Mouse (Mus musculus) activated CD4-positive, CD25-positive, alpha-beta regulatory T cell, adult 4 months (primary cell): ENCODE results near the gene Iscu. TPM values are rescaled to one million over a fixed set of nuclear protein-coding genes. Genes with fewer than 3 reads are reported as not detected.
"Not testable (repeated sequence)": the region's sequence is repeated elsewhere in the genome, so short reads cannot be mapped to it uniquely, and the experiment has no call there.

ENCODE experiments used
- ATAC-seq: one replicate; pipeline ENCODE4 v1.8.0; 2017
- polyA plus RNA-seq, 2 experiments: library from polyadenylated mRNA; unstranded; fragments of 100-300 nt; shearing (Covaris generic); gene quantifications; one replicate each; pipeline ENCODE4 v1.2.1; 2017

Gene Iscu
- polyA plus RNA-seq, 2 experiments from 2014 or later = 23.8 to 24.5 TPM

GRCm38 (mm10) chr5:113789075-113789788 is 16.7 kb downstream of the Iscu start:
- ATAC-seq = no peak

DNA sequence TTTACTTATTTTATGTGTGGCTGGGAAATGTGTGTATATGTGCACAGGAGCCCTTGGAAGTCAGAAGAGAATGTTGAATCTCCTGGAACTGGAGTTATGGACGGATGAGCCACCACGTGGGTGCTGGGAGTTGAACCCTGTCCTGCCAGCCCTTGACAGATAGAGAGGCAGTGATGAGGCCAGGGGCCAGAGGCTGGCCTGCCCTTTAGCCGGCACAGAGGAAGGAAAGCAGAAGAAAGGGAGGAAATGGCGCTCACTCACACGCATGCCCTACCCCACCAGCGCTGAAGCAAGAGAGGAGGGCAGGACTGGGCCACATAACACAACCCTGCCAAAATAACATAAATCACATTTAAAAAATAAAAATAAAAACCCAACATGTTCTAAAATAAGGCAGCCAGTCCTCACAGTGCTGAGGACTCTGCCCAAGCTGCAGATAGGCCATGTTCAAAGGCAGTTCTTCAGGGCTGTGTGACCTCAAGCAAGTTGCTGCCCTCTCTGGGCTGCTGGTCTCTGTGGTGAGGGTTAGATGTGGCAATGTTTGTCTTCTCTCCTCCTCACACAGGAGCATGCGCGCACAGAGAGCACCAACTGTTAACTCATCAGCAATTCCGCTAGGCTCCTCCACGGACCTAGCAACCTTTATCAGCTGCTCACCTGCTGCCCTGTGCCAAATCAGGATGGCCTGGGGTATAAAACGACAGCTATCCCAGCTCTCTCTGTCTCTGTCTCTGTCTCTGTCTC is 18.1 kb downstream of the Iscu start:
- no peak for ATAC-seq

- ATAC-seq = no peak
These were observed 18.9 kb downstream of the Iscu start for GRCm38 (mm10) chr5:113791197-113792095.

- no peak for ATAC-seq
These were observed 24.0 kb downstream of the Iscu start for GRCm38 (mm10) chr5:113796401-113797148.

DNA sequence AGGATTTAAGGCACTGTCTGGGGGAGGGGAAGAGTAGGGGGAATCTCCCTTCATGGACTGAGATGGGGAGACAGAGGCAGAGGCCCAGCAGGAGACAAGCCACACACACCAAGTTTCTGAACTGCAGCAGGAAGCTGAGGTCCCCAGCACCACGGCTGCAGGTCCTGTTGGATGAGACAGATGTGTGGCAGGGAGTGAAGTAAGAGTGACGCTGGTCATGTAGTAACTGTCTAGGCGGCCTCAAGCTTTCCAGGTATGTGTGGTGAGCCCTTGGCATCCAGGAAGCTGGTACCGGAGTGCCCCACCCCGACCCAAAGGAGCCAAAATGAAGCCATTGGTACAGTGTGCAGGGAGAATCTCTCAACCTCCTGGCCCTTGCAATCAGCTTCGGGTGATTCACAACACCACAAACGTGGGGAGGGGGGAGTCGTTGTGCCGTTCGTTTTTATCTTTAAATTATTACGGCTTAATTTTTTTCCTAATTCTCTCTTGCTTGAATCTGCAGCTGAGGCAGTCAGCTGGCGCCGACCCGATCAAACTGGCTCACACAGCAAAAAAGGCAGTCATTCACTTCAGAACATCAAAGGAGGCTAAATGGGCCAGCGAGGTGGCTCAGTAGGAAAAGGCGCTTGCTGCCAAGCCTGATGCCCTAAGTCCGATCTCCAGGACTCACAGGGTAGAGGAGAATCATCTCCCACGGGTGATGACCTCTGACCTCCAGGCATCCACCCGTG is 24.8 kb downstream of the Iscu start:
- no peak for ATAC-seq

GRCm38 (mm10) chr5:113798525-113798924 is 26.0 kb downstream of the Iscu start:
- no peak for ATAC-seq

- no peak for ATAC-seq
These were observed 27.1 kb downstream of the Iscu start for GRCm38 (mm10) chr5:113799691-113800090.

DNA sequence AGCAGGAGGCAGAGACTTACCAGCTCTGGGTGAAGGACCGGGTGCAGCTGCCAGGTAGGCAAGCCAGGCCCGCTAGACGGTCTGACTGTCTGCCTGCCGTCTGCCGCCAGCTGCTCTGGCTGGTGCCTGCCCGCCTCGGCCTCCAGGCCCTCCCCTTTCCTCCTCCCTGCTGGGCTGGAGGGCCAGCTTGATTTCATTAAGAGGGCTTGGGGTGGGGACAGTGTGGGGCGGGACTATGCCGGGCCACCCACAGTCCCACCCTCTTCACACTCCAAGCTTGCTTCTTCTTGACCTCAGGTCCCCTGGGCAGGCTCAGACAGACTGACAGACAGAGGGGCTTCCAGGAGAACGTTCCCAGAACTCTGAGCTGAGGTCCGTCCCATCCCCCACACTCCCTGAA is 27.7 kb downstream of the Iscu start, which contains the start of gene Tmem119:
Gene Tmem119, minus strand, starts transcription at position 237 of the 400 bp plus-strand sequence.
- no peak for ATAC-seq

DNA sequence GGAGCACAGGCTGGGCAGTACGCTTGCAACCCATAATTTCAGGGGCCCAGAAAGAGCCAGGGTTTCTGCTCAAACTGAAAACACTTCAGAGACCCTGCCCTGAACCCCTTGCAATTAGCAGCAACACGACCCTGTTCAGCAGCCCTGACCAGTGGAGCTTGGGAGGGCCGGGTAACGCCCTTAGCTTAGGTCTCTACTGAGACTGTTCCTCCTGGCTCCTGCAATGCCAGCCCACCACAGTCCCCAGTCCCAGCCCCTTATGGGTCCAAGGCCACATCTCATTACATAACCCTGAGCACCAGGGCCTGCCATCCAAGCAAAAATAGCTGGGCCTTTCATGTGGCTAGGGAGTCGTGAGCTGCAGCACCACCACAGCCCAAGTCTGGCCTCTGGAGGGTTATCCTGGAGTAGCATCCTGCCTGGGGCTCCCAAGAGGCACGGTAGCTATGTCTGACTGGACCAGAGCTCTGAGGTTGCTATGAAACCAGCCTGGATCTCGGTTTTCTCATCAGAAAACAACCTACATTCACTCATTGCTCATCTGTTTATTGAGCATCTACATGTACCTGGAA is 31.9 kb downstream of the Iscu start:
- no peak for ATAC-seq

DNA sequence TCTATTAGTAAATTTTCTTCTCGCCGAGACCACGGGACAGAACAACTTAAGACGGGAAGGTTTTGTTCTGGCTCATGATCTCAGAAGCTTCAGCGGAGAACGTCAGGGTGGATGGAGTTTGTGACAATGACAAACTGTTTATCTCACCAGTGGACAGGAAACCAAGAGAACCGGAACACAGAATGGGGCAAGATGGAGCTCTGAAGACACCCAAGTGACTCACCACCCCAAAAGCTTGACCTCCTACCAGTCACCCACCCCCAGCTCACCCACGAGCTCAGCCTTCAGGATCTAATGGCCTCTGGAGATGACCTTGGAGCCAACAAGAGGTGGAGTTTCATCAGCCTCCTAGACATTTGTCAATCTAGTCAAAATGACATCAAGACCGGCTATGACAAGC is 32.8 kb downstream of the Iscu start:
- no peak for ATAC-seq

DNA sequence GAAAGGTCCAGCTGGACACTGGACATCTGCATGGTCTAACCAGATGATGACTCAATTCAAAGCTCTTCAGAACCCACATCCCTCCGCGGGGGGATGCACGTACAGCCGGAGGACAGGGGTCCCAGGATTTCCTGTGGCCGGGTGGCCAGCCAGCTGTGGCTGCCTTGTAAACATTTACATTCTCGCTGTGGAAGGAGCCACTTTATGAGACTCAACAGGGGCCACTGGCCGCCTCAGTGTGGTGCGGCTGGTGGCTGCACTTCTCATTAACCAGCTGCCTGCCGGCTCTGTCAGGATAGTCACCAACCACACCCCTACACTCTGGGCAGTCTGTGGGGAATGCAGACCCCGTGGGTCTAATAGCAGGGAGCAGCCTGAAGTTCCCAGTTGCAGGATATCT is 33.9 kb downstream of the Iscu start:
- no peak for ATAC-seq

DNA sequence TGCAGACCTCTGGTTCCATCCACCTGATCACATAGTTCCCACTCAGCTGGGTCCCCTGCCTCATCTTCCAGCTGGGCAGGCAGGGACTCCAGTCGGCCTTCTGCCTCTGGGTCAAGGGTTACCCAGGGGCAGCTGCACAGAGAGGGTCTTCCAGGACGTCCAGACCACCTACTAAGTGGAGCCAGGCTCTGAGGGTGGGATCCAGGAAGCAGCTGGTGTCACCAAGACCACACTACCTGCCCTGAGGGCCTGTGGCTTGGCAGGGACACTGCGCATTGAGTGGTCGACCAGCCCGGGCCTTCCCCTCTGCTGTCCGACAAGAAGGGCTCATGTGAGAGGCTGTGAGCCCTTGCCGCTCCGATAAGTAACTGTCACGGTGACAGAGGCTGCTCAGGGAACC is 35.2 kb downstream of the Iscu start:
- ATAC-seq = no peak

DNA sequence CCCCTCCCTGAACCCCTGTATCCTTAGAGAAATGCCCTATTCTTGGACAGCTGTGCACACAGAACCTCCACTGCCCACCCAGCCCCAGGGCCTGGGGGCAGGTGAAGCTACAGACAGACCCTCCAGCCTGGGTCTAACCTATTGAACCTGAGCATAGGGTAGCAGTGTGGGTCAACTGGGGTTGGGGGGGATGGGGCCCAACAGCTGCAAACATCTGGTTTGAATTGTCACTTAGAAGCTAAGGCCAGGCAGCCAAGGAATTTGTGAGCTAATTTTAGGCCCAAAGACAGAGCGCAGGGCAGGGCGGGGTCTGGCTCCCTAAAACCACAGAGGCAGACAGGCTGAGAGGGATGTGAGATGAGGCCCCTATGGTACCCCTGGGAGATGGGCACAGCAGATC is 35.6 kb downstream of the Iscu start:
- no peak for ATAC-seq

DNA sequence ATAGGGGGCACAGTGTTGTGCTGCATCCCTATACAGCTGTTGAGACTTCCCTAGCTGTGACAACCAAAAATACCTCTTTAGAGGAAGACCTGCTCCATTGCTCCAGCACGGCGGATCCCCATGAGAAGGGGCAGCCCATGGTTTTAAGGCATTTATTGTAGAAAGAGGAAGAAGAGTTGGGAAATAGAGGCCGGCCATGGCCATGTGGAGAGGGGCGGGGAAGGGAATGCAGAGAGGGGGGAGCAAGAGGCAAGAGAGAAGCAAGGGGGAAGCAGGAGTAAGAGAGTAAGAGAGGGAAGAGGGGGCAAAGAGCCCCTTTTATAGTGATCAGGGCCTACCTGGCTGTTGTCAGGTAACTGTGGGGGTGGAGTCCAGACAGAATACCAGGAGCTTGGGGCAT is 37.6 kb downstream of the Iscu start:
- ATAC-seq = no peak

DNA sequence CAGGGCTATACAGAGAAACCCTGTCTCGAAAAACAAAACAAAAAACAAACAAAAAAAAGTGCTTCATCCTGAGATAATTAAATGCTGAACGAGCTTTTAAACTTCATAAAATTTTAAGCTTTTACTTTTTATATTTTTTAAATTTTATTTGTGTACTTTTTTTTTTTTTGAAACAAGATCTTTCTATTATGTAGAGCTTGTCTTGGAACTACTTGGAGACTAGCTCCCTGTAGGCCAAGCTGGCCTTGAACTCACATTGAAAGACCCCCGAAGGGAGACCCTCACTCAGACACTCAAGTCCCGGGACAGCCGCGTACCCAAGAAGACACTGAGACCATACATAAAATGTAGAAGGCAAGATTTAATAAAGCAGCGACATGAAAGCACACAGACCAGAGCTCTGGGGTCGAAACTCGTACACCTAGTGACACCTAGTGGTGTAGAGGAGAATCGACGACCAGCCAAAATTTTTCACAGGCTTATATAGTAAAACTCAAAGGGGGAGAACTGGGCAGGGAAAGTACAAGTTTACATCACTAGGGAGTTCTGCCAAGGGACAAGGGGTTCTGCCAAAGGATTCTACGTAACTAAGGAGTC is 39.4 kb downstream of the Iscu start:
- not testable (repeated sequence) for ATAC-seq

DNA sequence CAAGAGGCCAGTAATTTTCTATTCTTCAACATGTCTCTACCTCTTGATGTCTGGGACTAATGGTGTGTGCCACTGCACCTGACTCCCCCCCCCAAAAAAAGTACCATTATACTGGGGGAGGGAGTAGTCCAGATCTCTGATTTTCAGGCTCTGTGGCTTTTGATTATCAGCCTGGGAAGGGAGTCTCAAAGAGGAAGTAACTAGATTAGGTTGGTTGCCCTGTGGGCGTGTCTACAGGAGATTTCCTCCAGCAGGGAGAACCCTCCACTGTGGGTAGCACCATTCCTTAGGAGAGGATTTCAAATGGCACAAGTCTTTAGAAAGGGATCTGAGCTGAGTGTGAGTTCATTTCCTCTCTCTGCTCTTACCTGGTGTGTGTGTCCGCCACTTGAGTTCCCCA is 40.1 kb downstream of the Iscu start:
- no peak for ATAC-seq

- no peak for ATAC-seq
These were observed 41.1 kb downstream of the Iscu start for GRCm38 (mm10) chr5:113813608-113814007.

DNA sequence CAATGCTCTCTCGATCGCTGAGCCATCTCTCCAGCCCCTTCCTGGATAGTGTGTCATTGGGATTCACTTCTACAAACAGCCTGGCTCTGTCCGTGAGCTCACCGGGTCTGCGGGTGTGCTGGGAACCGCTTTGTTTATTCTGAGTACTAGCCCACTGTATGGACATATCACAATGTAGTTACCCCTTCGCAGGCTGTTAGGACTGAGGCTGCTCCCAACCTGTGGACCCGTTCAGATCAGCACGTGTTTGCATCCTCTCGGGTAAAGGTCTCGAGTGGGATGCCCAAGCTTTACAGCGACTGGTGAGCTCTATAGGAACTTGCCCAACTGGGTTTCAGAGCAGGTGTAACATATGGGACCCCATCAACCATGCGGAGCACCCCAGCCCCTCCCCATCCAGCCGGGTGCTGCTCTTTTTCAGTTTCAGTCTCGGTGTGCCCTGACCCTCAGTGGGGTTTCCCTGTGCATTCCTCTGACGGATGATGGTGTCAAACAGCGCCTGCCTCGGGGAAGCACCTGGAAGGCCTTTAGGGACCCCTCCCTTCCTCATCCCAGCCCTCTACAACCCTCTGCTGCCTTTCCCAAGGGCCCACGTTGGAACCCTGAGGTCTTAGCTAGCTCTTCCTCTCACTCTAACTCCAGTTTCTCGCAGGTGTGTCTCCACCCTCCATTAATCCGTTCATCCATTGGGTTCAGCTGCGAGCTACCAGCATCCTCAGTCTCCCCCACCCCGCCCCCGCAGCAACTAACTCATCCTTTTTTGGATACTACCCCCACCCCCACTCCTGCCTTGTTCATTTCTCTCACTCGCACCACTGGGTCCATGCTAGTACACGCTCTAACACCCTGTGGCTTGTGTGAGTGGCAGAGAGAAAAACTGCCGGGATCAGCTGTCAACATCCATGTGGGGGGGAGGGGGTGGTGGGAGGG is 41.8 kb downstream of the Iscu start:
- ATAC-seq = peak; percentile 76

GRCm38 (mm10) chr5:113815041-113815389 is 42.5 kb downstream of the Iscu start:
- ATAC-seq = no peak

DNA sequence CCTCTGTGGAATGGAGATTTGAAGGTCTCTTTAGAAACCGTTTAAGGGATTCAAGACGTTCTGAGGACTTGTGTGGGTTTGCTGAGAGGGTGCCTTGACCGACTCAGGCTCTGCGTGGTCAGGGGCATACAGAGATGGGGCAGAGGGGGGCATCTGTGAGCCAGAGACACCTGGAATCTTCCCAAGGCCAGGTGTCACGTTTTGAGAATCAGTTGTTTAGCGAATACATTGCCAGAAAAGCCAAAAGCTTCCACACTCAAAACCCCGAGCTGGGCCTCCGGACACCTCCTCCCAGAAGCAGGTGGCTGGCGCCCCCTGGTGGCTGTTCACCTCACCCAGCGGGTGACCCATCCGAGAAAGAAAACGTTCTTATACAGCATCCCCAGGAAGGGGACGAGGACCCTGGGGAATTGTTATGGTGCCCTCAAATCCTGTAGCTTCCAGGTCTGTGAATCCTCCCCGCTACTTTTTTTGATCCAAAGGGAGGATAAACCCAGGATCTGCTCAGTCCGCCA is 43.1 kb downstream of the Iscu start:
- peak; percentile 52 for ATAC-seq
